Mouse (Mus musculus) heart, postnatal 0 days (tissue): ENCODE data around the gene Ryr2. TPM values are rescaled to one million over a fixed set of nuclear protein-coding genes. Genes with fewer than 3 reads are reported as not detected.
"Not testable (repeated sequence)": the region's sequence is repeated elsewhere in the genome, so short reads cannot be mapped to it uniquely, and the experiment has no call there.

Experiments used
- ATAC-seq: fragments of 200-750 bp; cut with Nextera tagmentation; 2 replicates; pipeline ENCODE4 v1.8.0; 2017; ENCODE audit warnings: low read depth, moderate number of reproducible peaks, moderate library complexity; ENCODE audit not compliant: insufficient read depth
- DNase-seq: peaks from one replicate; pipeline ENCODE4 v3.0.0-alpha.2; 2016; ENCODE audit warnings: low spot score
- H3K27ac ChIP-seq: fragments of 300-500 bp; sonication (generic); 2 replicates; pipeline ENCODE4 v1.5.1; 2014; ENCODE audit warnings: low read depth, mild to moderate bottlenecking
- H3K27me3 ChIP-seq: fragments of 300-500 bp; sonication (generic); 2 replicates; pipeline ENCODE4 v1.6.1; 2014; ENCODE audit warnings: low read length, mixed read lengths; ENCODE audit not compliant: control insufficient read depth, insufficient read depth
- H3K36me3 ChIP-seq: fragments of 300-500 bp; sonication (generic); replicated peaks from 2 replicates; pipeline ENCODE4 v1.6.1; 2014; ENCODE audit warnings: low read length, mixed read lengths; ENCODE audit not compliant: control insufficient read depth, insufficient read depth
- H3K4me1 ChIP-seq: fragments of 300-500 bp; sonication (generic); 2 replicates; pipeline ENCODE4 v1.6.1; 2014; ENCODE audit warnings: antibody characterized with exemption; ENCODE audit not compliant: control insufficient read depth, insufficient read depth
- H3K4me2 ChIP-seq: fragments of 300-500 bp; sonication (generic); 2 replicates; pipeline ENCODE4 v1.6.1; 2014; ENCODE audit warnings: low read depth, mild to moderate bottlenecking, low read length, moderate library complexity
- H3K4me3 ChIP-seq: fragments of 300-500 bp; sonication (generic); 2 replicates; pipeline ENCODE4 v1.5.1; 2014; ENCODE audit warnings: low read depth, low read length
- H3K9ac ChIP-seq: fragments of 300-500 bp; sonication (generic); replicated peaks from 2 replicates; pipeline ENCODE4 v1.6.1; 2014; ENCODE audit warnings: low read depth, low read length, mixed read lengths
- H3K9me3 ChIP-seq: fragments of 300-500 bp; sonication (generic); replicated peaks from 2 replicates; pipeline ENCODE4 v1.6.1; 2016; ENCODE audit warnings: low read length; ENCODE audit not compliant: control insufficient read depth
- CTCF ChIP-seq: IDR thresholded peaks from 2 replicates; pipeline ENCODE4 v1.5.1; 2016; ENCODE audit warnings: antibody characterized with exemption, control low read depth, low read depth
- EP300 ChIP-seq: IDR thresholded peaks from 2 replicates; pipeline ENCODE4 v1.6.1; 2016; ENCODE audit warnings: antibody characterized with exemption, low read depth
- WGBS: fragments of 180-500 bp; shearing (Covaris S2); extraction: QIAGEN DNeasy Blood & Tissue Kit; methylation state at CpG from one replicate; pipeline ENCODE4 v1.1.7; 2014; 5-methylcytosine and 5-hydroxymethylcytosine counted together
- polyA plus RNA-seq: library from polyadenylated mRNA; unstranded; fragments of >200 nt; fragmentation: Nextera tagmentation; extraction: Ambion mirVana; gene quantifications from 2 replicates; pipeline ENCODE4 v1.2.1, GENCODE M21; 2015
- total RNA-seq: library from RNA; depleted of rRNA; stranded (reverse); fragments of >200 nt; gene quantifications from 2 replicates; pipeline ENCODE4 v1.2.3, GENCODE M21; 2014; ENCODE audit warnings: low replicate concordance

Ryr2 gene
- total and polyA plus RNA-seq, 2 experiments from 2014 or later: 61.4 to 396 TPM

GRCm38 (mm10) chr13:11837152-11837551 lies 269.6 kb downstream of the Ryr2 start:
- H3K27ac ChIP-seq: 0 out of 2 replicates have a peak overlapping the region, but pooled peaks have one; percentile 30
- no peaks in the 10 kb centered on the region; the same call in 1 of the 2 replicates for H3K4me1 ChIP-seq
- ATAC-seq (no peak), DNase-seq (no peak)
- H3K9ac ChIP-seq: no peak overlapping the region
- H3K27me3 ChIP-seq: no peaks in the 10 kb centered on the region
- H3K9me3 ChIP-seq: no peaks in the 10 kb centered on the region
- peaks cover 31% of the 10 kb centered on the region for H3K36me3 ChIP-seq
- WGBS: 79% methylated on average over 4 of the region's 4 CpGs
- H3K4me2 ChIP-seq: no peak overlapping the region
- TF ChIP-seq CTCF (no peak), EP300 (no peak)
- no peak overlapping the region for H3K4me3 ChIP-seq

- DNase-seq (no peak), ATAC-seq (no peak)
- Histone ChIP-seq H3K9me3 (no peaks in the 10 kb centered on the region), H3K4me2 (no peak overlapping the region), H3K9ac (no peak overlapping the region), H3K4me3 (no peak overlapping the region), H3K4me1 (no peaks in the 10 kb centered on the region; the same call in 1 of the 2 replicates), H3K27ac (peak overlapping the region; percentile 30; the same call in 1 of the 2 replicates), H3K27me3 (no peaks in the 10 kb centered on the region), H3K36me3 (peaks cover 29% of the 10 kb centered on the region)
- no peak for TF ChIP-seq CTCF
- WGBS: 45% methylated on average over 6 of the region's 6 CpGs
Measured at GRCm38 (mm10) chr13:11836304-11837078, 270.3 kb downstream of the Ryr2 start.

- no peak overlapping the region for H3K9ac ChIP-seq
- peaks cover 49% of the 10 kb centered on the region for H3K36me3 ChIP-seq
- TF ChIP-seq CTCF (no peak), EP300 (no peak)
- 82% methylated on average over 4 of the region's 4 CpGs for WGBS
- H3K27me3 ChIP-seq: no peaks in the 10 kb centered on the region
- no peak overlapping the region for H3K27ac ChIP-seq
- H3K4me2 ChIP-seq: no peak overlapping the region
- H3K4me3 ChIP-seq: no peak overlapping the region
- no peaks in the 10 kb centered on the region for H3K4me1 ChIP-seq
- DNase-seq (no peak), ATAC-seq (no peak)
- no peaks in the 10 kb centered on the region for H3K9me3 ChIP-seq
Measured at GRCm38 (mm10) chr13:11831210-11831609, 275.5 kb downstream of the Ryr2 start.

- no peak for DNase-seq
- peak overlapping the region; percentile 20; the same call in 1 of the 2 replicates for H3K27ac ChIP-seq
- no peak overlapping the region for H3K4me3 ChIP-seq
- peaks cover 54% of the 10 kb centered on the region for H3K36me3 ChIP-seq
- no peaks in the 10 kb centered on the region for H3K27me3 ChIP-seq
- no peaks in the 10 kb centered on the region for H3K9me3 ChIP-seq
- H3K4me2 ChIP-seq: no peak overlapping the region
- no peaks in the 10 kb centered on the region for H3K4me1 ChIP-seq
- TF ChIP-seq CTCF (peak; percentile 20; the same call in 1 of the 2 replicates), EP300 (no peak)
- 80% methylated on average over 2 of the region's 2 CpGs for WGBS
- peak; percentile 48; the same call in 1 of the 2 replicates for ATAC-seq
- no peak overlapping the region for H3K9ac ChIP-seq
Measured at GRCm38 (mm10) chr13:11825563-11826226, 281.1 kb downstream of the Ryr2 start.

GRCm38 (mm10) chr13:11818723-11819122 lies 288.0 kb downstream of the Ryr2 start:
- H3K4me3 ChIP-seq: no peak overlapping the region
- H3K4me2 ChIP-seq: no peak overlapping the region
- no peaks in the 10 kb centered on the region for H3K27me3 ChIP-seq
- H3K36me3 ChIP-seq: peaks cover 43% of the 10 kb centered on the region
- DNase-seq (no peak), ATAC-seq (no peak)
- 73% methylated on average over 3 of the region's 3 CpGs for WGBS
- H3K27ac ChIP-seq: no peak overlapping the region
- TF ChIP-seq CTCF: no peak
- TF ChIP-seq EP300: no peak
- no peaks in the 10 kb centered on the region for H3K9me3 ChIP-seq
- no peaks in the 10 kb centered on the region for H3K4me1 ChIP-seq
- H3K9ac ChIP-seq: no peak overlapping the region

- H3K9ac ChIP-seq, H3K9me3 ChIP-seq, H3K27me3 ChIP-seq, H3K27ac ChIP-seq, ATAC-seq, H3K4me3 ChIP-seq, H3K4me1 ChIP-seq, DNase-seq, H3K4me2 ChIP-seq: not testable (repeated sequence)
- 58% methylated on average over 1 of the region's 1 CpGs for WGBS
- H3K36me3 ChIP-seq: peaks cover 34% of the 10 kb centered on the region
Measured at GRCm38 (mm10) chr13:11809365-11809764, 297.4 kb downstream of the Ryr2 start.
